Mouse (Mus musculus): ENCODE measurements around the gene Hoxd10.

The Hoxd10 gene

DNA sequence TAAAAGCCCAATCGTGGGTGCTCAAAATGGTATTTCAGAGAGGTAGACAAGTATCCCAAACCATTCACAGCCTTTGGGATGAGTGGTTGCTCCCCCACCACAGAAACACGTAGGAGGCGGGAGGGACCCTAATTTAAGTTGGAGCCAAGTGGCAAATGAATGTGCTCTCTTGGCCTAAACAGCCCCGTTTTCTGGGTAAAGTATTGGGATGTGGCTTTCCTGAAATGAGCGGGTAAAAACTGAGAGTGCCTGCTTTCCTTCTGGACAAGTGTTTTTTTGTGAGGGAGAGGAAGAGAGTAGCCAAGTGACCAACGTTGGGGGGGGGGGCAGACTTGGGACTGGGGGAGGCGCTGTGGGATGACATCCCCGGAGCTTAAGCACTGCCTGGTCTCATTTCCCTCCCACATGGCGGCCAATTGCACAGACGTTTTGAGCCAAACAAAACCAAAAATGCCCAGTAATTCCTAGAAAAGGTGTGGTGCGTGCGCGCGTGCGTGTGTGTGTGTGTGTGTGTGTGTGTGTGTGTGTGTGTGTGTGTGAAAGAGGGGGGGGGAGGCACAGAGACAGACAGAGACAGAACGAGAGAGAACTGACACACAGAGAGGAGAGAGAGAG is 19.3 kb downstream of the Hoxd10 start:
- no peak for DNase-seq

DNA sequence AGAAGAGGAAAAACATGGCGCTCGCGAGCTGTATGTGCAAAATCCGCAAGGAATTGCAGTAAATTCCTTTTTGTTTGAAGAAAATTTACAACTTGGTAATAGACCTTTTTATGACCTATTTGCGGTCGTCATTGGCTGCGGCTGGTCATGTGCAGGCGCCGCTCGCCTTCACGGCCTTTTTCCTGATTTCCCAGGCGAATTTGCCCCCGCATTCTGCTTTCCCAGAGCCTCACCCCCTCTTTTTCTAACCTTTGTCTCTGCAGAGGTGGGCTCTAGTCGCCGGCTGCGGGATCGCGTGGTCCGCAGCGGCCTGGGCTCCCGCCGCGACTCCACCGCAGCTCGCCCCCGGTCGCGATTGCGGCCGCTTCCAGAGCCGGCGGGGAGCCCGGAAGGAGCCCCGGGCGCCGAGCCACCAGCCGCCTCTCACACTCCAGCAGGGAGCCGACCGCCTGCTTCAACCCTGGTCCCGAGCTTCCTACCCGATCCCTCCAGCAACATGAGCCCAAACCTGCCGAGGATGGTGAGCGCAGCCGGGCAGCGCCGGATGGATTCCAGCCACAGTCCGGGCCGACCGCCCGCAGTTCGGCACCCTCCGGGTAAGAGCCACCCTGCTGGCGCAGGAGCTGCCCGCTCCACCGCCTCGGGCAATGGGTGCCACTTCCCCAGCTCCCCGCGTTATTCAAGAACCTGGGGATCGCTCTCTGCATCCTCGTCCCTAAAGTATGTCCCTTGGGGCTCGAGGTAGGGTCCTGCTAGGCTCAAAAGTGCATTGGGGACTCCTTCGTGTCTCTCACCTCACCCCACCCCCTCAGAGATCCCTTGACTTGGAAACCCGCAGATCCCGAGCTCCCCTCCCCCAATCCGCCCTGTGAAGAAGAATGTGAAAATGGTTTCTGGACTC is 20.2 kb downstream of the Hoxd10 start, which contains the start of the genes Hoxd3 and Hoxd4:
TSS of gene Hoxd3 (plus strand) at position 207 of the 901 bp plus-strand sequence.
TSS of gene Hoxd4 (plus strand) at position 209 of the 901 bp plus-strand sequence.
- DNase-seq: no peak

DNA sequence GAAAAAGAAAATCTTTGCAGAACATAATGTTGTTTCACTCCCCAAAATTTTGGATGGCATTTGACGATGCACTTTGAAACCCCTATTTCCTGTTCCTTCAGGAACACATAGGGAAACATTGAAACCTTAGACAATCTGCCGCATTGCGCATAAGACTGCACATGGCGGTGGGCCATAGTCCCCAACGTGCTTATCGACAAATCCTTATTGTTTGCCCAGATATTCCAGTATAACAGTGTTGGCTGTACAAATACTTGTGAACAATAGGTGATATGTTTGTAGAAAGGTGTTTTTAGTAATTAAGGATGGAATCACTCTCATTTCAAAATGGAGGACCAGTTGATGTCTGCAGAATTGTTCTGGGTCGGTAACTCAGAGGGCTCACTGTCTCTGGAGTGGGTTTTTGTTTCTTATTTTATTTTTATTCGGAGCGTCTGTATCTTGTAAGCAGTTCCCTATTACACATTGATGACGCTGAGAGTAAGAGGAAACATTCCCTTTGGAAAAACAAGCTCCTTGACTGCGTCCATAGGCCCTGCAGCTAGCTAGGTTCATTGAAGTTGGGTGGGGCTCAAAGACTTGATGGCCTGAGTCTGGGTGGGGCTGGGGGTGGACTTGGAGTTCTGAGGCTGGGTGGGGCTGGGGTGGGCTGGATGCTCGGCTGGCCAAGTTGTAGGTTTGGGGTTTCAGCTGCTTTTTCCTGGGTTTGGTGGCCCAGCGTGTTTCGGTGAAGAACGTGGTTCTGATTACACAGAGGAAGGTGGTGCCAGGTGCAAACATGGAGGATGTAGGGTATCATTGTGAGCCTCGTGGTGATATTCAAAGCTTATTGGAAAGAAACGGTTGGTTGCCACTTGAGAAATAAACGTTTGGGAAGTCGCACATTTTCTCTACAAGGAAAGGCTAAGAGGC is 21.8 kb downstream of the Hoxd10 start:
- no peak for DNase-seq

DNA sequence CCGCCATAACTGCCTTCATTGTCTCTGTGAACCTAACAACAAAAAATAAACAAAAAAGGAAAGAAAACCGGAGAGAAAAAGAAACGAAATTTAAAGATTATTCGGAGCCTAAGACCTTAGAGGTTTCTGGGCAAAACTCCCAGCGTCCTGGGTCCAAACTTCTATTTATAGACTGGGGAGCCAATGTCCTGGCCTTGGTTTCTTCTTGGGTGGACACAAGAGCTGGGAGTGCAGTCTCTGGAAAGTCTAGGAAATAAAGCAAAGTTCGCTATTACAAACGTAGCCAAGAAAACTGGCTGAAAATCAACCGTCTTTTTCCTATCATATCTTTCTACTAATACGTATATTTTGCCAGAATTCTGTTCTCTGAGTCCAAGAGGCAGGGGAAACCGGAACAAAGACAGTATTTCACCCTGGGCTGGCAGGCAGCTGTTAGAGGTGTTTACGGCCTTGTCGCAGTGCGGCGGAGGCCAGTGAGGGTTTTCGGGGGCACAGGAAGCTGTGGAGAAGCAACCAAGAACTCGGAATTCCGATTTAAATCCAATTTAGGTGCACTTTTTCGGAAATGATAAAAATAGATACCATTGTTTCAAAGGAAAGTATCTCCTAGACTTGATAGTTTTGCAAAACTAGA is 22.5 kb downstream of the Hoxd10 start:
- DNase-seq: no peak

DNA sequence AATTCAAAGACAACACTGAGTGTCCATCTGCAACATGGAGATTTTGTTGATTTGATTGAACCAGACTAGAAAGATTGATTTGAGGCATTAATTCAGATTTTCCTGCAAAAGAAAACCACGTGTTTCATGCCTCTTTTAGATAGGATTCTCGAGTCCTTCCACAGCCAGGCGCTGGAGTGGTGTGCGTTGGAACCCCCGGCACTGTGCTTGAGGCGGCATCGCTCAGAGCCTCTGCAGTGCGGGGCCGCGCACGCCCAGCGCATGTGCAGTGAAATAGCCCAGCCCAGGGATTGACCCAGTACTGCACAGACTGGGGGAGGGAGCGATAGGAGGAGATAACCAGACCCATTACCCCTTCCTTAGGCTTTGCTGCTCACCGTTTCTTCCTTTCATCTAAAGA is 23.2 kb downstream of the Hoxd10 start:
- no peak for DNase-seq

DNA sequence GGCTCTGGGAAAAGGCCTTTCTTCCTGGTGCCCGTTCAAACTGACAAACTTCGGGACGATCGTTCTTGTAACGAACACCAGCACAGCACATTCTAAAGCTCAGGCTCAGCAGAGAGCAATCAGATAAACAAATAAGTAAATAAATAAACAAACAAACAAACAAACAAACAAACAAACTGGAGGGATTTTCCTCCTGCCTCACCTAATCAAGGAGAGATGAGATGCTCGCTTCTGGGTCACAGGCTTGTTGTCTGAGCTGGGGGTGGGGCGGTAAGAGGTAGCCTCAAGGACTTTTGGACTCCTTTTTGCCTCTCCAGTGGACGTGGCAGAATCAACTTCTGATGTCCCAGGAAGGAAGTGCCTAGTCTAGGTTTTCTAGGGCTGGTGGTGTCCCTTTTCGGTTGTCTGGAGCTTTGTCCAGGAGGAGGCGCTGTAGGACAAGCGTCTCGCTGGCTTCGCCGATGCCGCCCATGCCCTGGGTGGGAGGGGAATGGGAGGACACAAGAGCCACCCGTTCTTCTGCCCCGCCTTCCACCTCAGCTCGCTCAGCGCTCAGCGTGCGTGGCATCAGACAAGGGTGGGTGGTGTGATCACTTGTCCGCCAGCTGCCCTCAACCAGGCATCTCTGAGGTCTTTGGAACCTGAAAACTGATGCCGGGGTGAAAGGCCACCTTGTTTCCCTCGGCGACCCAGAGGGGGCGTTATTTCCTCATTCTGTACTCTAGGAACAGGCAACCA is 23.9 kb downstream of the Hoxd10 start:
- peak; percentile 81 for DNase-seq

DNA sequence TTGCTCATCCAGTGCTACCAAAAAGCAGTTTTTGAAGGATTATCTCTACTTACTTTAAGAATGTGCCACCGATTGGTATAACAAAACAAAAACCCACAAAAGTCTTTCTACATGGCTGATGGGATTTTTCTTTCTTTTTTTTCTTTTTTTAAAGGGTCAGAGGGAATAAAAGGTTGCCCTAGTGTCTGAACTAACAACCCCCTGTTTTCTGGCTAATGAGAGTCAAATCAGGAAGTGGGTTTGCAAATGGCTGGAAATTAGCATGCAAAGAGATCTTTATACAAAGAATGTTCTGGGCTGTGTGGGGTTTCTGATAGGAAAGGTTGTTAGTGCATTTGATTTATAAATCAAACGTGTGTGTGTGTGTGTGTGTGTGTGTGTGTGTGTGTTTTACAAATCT is 28.7 kb downstream of the Hoxd10 start:
- no peak for DNase-seq

DNA sequence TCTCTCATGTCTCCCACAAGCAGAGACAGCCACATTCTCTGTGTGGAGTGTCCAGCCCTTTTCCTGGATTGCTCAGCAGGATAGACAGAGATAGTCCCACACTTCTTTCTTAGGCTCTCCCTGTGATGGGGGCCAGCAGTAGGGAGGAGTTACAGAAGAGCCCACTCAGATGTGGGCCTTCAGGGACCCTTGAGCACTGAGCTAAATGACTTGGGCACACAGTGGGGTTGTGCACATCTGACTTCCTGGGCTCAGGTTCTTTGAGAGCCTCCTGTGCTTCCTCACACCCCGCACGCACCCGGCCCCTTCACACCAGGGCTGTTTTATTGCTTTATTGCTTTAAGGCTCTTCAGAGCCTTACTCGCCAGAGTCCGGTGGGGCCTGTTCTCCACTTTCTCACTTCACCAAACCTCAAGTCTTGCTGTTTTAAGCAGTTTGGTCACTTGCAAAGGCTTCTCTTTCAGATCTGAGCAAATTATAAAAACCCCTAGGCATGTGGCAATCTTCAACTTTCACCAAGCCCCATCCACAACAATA is 29.3 kb downstream of the Hoxd10 start:
- no peak for DNase-seq

DNA sequence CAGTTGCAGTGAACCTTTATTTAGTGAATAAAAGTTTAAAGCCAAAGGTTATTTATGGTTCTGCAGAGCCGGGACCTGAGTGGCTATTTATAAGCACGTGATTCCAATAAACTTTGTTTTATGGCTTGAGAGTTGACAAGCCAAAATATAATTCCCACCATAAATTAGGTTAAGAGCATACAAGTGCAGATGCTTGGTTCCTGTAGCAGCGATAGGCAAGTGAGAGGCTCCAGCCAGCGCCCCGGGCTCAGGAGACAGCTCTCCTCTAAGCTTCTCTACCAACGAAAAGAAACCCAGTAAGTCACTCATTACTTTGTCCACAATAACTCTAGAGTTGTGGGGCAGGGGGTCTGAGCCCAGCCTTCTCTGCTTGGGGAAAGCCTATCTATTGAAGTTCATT is 30.2 kb downstream of the Hoxd10 start:
- no peak for DNase-seq

DNA sequence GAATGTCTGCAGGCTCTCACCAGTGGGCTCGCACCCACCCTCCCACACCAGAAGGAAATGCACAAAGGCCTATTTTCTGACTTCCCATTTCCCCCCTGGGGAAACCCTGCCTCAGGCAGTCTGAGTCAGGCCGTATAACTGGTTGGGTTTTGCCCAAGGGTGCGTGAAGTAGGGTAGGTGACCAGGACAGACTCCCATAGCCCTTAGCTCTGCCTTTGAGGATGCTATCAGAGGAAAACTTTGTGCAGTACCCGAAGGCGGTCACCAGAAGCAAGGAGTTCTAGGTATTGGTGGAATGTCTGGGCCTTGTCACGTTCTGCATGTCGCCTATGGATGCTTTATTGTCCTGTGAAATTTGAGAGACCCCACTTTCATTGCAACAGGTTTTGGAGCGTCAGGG is 31.2 kb downstream of the Hoxd10 start:
- no peak for DNase-seq

DNA sequence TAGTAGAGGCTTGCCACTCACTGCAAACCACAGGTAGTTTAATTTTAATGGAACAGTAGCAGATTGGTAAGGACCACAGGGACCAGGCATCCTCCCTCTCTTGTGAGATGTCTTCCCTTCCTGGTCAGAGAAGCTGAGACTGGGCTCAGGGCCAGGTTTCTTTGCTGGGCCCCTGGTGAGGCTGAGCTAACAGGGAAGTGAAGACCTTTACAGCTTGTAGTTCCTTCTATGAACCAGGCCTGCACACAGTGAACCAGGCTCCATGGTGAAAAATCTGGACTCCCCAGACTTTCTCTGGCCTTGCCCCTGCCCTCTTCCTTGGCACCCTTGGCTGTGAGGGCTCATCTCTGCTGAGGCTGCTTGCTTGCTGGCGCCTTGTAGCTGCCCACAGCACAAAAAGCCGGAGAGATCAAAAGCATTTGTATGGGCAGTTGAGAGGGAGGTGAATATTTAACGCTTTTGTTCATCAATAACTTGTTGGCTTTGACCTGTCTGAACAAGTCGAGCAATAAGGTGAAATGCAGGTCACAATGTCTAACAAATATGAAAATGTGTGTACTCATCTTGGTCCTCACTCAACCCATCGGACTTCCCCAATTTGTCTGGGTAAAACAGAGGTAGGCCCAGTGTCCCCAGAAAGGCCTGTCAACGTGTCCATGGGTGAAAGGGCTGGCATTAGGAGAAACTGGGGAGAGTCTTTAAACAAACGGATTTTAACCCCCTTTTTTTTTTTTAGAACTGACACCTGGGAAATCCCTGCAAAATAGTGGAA is 32.7 kb downstream of the Hoxd10 start:
- DNase-seq: no peak

DNA sequence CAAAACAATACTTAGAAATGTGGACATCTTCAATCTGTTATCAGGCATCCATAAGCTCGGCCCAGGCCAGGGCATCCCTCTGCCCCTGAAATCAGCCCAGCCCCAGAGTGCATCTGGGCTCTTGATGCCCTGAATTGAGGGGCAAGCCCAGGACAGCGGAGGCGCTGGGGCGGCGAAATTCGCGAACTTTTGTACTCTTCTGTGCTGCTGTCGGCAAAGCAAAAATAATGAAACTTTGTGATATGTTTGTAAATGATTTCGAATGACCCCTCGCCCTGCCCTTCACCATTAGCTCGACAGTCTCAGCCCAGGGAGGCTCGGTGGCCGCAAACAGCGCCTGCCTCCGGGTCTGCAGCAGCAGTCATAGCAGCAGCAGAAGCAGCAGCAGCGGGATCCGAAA is 33.4 kb downstream of the Hoxd10 start:
- no peak for DNase-seq

DNA sequence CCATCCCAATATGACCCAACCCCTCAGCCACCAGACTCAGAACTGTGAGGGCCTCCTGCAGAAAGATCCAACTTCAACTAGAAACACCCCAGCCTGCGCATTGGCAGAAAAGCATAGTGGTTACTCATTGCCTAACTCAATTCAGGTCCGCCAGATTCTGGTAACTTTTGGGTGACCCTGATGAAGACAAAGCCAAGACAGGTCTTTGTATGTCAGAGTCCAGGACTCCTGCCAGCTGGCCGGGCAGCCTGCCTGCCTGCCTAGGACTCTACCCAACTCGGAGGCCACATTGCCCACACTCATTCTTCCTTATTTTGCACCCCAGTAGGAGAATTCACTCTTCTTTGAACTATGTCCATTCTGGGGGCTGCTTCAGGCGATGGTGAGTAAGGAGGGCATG is 34.8 kb downstream of the Hoxd10 start, which contains the start of gene Gm28230:
TSS of gene Gm28230 (plus strand) at position 178 of the 400 bp plus-strand sequence.
- DNase-seq: no peak

DNA sequence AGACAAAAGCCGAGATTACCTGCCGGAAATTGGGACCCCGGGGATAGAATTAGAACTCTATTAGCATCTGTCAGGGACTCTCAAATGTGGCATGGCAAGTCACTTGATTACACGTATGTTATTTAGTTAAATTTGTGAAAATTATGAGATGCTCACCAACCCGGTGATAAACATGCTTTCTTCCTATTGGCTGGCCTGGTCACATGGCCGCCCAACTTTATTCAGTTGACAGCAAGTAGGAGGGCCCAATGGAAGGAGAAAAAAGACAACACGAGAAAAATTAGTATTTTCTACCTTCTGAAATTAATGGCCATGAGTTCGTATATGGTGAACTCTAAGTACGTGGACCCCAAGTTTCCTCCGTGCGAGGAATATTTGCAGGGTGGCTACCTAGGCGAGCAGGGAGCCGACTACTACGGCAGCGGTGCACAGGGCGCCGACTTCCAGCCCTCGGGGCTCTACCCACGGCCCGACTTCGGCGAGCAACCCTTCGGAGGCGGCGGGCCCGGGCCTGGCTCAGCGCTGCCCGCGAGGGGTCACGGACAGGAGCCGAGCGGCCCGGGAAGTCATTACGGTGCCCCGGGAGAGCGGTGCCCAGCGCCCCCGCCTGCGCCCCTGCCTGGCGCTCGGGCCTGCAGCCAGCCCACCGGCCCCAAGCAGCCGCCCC is 35.4 kb downstream of the Hoxd10 start:
- DNase-seq: no peak

DNA sequence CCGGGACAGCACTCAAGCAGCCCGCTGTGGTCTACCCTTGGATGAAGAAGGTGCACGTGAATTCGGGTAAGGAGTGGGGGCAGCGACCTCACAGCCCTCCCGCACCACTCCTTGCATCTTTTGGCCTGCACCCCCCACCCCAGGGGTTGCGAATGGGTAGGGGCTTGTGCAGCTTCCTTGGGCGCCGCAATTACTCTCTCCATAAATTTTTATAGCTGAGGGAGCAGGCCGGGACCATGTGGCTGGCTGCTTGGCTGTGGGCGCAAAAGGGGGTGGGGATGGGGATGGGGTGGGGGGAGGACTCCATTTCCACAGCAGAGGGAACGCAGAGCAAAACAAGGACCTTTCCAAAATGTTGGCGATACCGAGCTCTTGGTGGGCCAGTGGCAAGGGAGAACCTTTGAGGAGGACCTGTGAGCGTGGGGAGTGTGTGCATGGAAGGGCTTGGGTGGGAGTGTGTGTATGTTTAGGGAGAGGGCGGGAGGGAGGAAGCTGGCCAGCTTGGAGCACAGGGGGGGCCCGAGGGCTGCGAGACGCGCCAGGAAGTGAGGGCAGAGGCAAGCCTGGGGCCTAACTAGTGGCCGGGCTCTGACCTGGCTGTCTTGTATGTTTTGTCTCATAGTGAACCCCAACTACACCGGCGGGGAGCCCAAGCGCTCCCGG is 36.0 kb downstream of the Hoxd10 start:
- DNase-seq: no peak

DNA sequence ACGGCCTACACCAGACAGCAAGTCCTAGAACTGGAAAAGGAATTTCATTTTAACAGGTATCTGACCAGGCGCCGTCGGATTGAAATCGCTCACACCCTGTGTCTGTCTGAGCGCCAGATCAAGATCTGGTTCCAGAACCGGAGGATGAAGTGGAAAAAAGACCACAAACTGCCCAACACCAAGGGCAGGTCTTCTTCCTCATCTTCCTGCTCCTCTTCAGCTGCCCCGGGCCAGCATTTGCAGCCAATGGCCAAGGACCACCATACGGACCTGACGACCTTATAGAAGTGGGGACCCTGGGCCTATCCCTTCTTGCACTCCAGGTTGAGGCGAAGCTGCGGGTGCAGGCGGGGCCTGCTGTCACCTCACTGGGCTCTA is 36.6 kb downstream of the Hoxd10 start:
- DNase-seq: no peak

DNA sequence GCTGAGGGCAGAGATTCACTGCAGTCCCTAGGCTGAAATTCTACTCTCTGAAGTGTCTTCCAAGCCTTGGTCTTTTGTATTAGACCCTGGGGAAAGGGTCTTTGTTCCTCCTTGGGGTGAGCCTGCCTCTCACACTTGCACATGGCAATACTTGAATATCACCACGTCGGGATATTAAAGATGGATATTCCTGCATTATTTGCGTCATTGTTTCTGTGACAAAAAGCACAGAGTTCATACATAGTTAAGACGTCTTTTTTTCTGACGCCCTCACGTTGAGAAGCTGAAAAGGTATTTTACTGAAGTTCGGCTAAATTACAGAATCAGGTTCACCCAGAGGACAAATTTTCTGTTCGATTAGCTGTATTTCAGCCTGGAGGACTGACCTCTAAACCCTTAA is 38.6 kb downstream of the Hoxd10 start:
- DNase-seq: no peak

DNA sequence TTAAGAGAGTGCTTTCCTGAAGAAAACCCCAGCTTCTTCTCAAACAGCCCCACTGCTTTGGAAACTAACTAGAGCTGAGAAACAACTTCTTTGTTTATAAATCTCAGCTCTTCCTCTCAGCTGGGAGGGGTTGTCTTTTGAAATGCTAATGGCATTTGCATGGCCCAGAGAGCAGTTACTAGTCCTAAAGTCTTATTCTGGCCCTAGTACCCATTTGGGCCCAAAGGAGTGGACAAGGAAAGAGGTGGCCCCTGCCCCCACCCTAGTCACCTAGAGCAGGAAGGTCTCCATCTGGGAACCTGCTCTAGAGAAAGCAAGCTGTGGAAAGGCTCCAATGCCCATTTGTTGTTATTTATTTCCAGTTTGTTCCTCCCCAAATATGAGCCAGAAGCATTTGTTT is 39.3 kb downstream of the Hoxd10 start:
- DNase-seq: no peak

DNA sequence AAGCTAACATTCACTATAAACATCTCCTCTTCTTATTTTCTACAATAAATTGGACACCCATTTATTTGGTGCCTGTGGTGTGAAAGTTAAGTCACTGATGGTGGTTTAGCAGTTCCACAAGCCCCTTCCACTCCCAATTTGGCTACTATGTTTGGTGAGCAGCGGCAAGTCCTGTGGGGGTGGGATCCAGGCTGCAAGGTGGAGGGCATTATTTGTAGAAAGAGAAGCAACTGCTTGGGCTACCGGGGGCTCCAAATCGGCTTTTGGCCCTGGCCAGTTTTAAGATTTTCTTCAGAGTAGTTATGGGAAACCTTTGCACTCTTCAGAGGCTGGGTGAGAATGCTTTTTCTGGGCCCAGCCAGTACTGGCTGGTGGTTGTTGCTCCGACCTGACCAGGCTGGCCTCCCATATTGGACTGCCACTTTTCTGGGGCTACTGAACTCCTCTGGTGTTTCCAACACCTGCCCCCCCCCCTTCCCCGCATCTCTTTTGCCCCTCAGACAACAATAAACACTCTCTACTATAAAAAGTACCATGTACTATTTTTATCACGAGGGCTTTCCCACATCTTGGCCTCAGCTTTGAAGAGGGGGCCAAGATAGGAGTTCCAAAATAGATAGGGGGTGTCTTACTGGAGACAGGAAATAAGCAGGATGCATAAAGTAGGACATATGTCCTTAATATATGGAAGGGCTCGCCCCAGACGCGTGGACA is 40.2 kb downstream of the Hoxd10 start:
- DNase-seq: no peak

All from liver (tissue).